Mouse (Mus musculus) spleen, postnatal 14 days (tissue): Measurements from ENCODE around the gene Prkn.

Experiments used
- DNase-seq, 2 experiments: peaks; one replicate each; pipeline ENCODE4 v3.0.0; 2021 to 2022; ENCODE audit warnings: low spot score in 2 of 2

Prkn gene

GRCm38 (mm10) chr17:11397678-11398077 lies 557.5 kb downstream of the Prkn start:
- no peak for DNase-seq

GRCm38 (mm10) chr17:11402225-11402875 lies 562.2 kb downstream of the Prkn start:
- DNase-seq: no peak

- DNase-seq: no peak
These were observed 571.2 kb downstream of the Prkn start for GRCm38 (mm10) chr17:11411414-11411813.

- DNase-seq: no peak
These were observed 573.5 kb downstream of the Prkn start for GRCm38 (mm10) chr17:11413688-11414087.

- DNase-seq: no peak
These were observed 574.1 kb downstream of the Prkn start for GRCm38 (mm10) chr17:11414288-11414687.

GRCm38 (mm10) chr17:11417150-11417549 lies 577.0 kb downstream of the Prkn start:
- no peak for DNase-seq

- DNase-seq: no peak
These were observed 579.3 kb downstream of the Prkn start for GRCm38 (mm10) chr17:11419484-11419883.

- DNase-seq: no peak
These were observed 580.7 kb downstream of the Prkn start for GRCm38 (mm10) chr17:11420839-11421238.

GRCm38 (mm10) chr17:11421264-11421940 lies 581.2 kb downstream of the Prkn start:
- DNase-seq: no peak

GRCm38 (mm10) chr17:11431323-11431722 lies 591.1 kb downstream of the Prkn start:
- DNase-seq: no peak

GRCm38 (mm10) chr17:11432593-11432992 lies 592.4 kb downstream of the Prkn start:
- no peak for DNase-seq

- DNase-seq: no peak
These were observed 622.5 kb downstream of the Prkn start for GRCm38 (mm10) chr17:11462721-11463120.

- no peak for DNase-seq
These were observed 625.9 kb downstream of the Prkn start for GRCm38 (mm10) chr17:11466095-11466494.

- no peak for DNase-seq
These were observed 628.4 kb downstream of the Prkn start for GRCm38 (mm10) chr17:11468624-11469023.

GRCm38 (mm10) chr17:11483032-11483431 lies 642.8 kb downstream of the Prkn start:
- no peak for DNase-seq

- no peak for DNase-seq
These were observed 649.9 kb downstream of the Prkn start for GRCm38 (mm10) chr17:11490051-11490450.

- DNase-seq: no peak
These were observed 662.4 kb downstream of the Prkn start for GRCm38 (mm10) chr17:11502556-11502955.

GRCm38 (mm10) chr17:11504496-11504895 lies 664.3 kb downstream of the Prkn start:
- no peak for DNase-seq

GRCm38 (mm10) chr17:11507082-11507481 lies 666.9 kb downstream of the Prkn start:
- DNase-seq: no peak

GRCm38 (mm10) chr17:11510081-11510480 lies 669.9 kb downstream of the Prkn start:
- no peak for DNase-seq

GRCm38 (mm10) chr17:11514032-11514761 lies 674.0 kb downstream of the Prkn start:
- no peak for DNase-seq

- DNase-seq: no peak
These were observed 675.4 kb downstream of the Prkn start for GRCm38 (mm10) chr17:11515619-11516018.

GRCm38 (mm10) chr17:11516165-11516564 lies 676.0 kb downstream of the Prkn start:
- no peak for DNase-seq
